ENCODE assay signal across 24 mouse cellular contexts in the genomic region with DNA sequence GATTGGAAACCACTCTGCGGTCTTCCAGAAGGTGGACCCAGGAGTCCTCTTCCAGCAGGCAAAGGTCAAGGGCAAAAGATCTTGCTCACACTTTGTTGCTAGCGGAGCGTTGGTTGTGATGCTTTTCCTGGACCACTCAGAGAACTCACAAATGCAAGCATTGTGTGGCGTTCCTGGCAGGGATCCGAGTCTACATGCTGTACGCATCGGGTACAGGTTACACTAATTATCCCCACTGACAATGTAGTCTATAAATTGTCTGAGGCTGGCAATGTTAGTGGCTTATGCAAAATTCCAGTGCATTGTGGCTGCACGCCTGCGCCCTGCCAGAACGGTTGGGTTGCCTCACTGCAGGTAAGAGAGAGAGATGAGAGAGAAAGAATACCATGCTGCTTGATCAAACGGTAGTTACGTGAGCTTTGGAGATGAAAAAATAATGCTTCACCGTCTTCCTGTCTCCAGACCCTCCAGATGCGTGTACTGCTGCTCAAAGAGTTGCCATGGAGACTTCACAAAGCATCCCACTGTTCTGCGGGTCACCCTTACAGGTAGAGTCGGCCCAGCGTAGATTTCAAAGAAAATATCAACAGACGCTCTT.
DNase-seq lines count a peak whose midpoint lies in the region; ATAC-seq and TF ChIP-seq lines count a peak whose summit lies in the region.
"Had no signal": no experiment of that assay in that cellular context is flagged by ENCODE, and none has a peak within 500 bp of the region (broad histone marks: within the 10 kb centered on the region; RNA-seq: fewer than 3 reads in every experiment).

No protein-coding gene starts in this region.

- peaks cover 15% of the 10 kb centered on the region; the same call in 1 of the 2 replicates for H3K4me1 ChIP-seq in forebrain, embryonic 14.5 days (ENCODE audit: control insufficient read depth, insufficient read depth, low read length)
- H3K4me1 ChIP-seq in forebrain, embryonic 12.5 days = peaks cover 17% of the 10 kb centered on the region
- H3K4me1 ChIP-seq in hindbrain, postnatal 0 days (ENCODE audit: insufficient read depth, low read length) = peaks cover 6% of the 10 kb centered on the region; the same call in 1 of the 2 replicates
- peaks cover 12% of the 10 kb centered on the region for H3K4me1 ChIP-seq in hindbrain, embryonic 16.5 days (ENCODE audit: control insufficient read depth, insufficient read depth, low read depth, low read length)
- peaks cover 22% of the 10 kb centered on the region for H3K4me1 ChIP-seq in midbrain, embryonic 15.5 days
- H3K4me1 ChIP-seq: intestine, embryonic 15.5 days; limb, embryonic 12.5 days had no signal

- peak; percentile 65 for DNase-seq in forebrain, embryonic 14.5 days (ENCODE audit: low spot score)
- DNase-seq in hindbrain, postnatal 0 days (ENCODE audit: low spot score) = peak; percentile 27
- DNase-seq in brain, embryonic 14.5 days (ENCODE audit: low read depth) = peak; percentile 85
- no peak for DNase-seq in urinary bladder, adult 2 months (ENCODE audit: low spot score)
- DNase-seq: adrenal gland, postnatal 25 days; cerebellum, adult 11 months; cerebellum, postnatal 14 days; gastrocnemius, adult 2 months; heart, postnatal 4 days; kidney, adult 8-10 months; kidney, postnatal 10 days; lung, adult 18-20 months; lung, postnatal 10 days; right cerebral cortex, postnatal 14 days; thymus, adult 2 months had no signal

- no peaks in the 10 kb centered on the region for H3K36me3 ChIP-seq in forebrain, embryonic 14.5 days (ENCODE audit: control insufficient read depth, insufficient read depth, low read length)
- no peaks in the 10 kb centered on the region for H3K36me3 ChIP-seq in forebrain, embryonic 12.5 days (replicated peaks)
- H3K36me3 ChIP-seq in hindbrain, postnatal 0 days (ENCODE audit: insufficient read depth, low read length) = no peaks in the 10 kb centered on the region
- H3K36me3 ChIP-seq in hindbrain, embryonic 16.5 days (ENCODE audit: control insufficient read depth, insufficient read depth, low read length) = no peaks in the 10 kb centered on the region
- H3K36me3 ChIP-seq in midbrain, embryonic 15.5 days (replicated peaks) = no peaks in the 10 kb centered on the region
- H3K36me3 ChIP-seq: intestine, embryonic 15.5 days; limb, embryonic 12.5 days; midbrain, embryonic 12.5 days had no signal

- H3K4me3 ChIP-seq in forebrain, embryonic 14.5 days (ENCODE audit: low read depth, low read length) = no peak overlapping the region
- H3K4me3 ChIP-seq in forebrain, embryonic 12.5 days (replicated peaks) = no peak overlapping the region
- no peak overlapping the region for H3K4me3 ChIP-seq in hindbrain, postnatal 0 days (ENCODE audit: low read length)
- H3K4me3 ChIP-seq in hindbrain, embryonic 16.5 days (ENCODE audit: low read length) = no peak overlapping the region
- H3K4me3 ChIP-seq in midbrain, embryonic 15.5 days = no peak overlapping the region
- H3K4me3 ChIP-seq: gastrocnemius, adult 2 months; intestine, embryonic 15.5 days; limb, embryonic 12.5 days; midbrain, embryonic 12.5 days had no signal

- H3K9me3 ChIP-seq in forebrain, embryonic 14.5 days (replicated peaks; ENCODE audit: control insufficient read depth, low read length) = no peaks in the 10 kb centered on the region
- no peaks in the 10 kb centered on the region for H3K9me3 ChIP-seq in forebrain, embryonic 12.5 days
- H3K9me3 ChIP-seq in hindbrain, postnatal 0 days (ENCODE audit: low read length) = no peaks in the 10 kb centered on the region
- no peaks in the 10 kb centered on the region for H3K9me3 ChIP-seq in hindbrain, embryonic 16.5 days (ENCODE audit: control insufficient read depth, low read length)
- no peaks in the 10 kb centered on the region for H3K9me3 ChIP-seq in midbrain, embryonic 15.5 days
- H3K9me3 ChIP-seq: intestine, embryonic 15.5 days; limb, embryonic 12.5 days; midbrain, embryonic 12.5 days had no signal

- H3K27ac ChIP-seq in forebrain, embryonic 14.5 days (ENCODE audit: low read depth, low read length) = 0 out of 2 replicates have a peak overlapping the region, but pooled peaks have one; percentile 16
- H3K27ac ChIP-seq in forebrain, embryonic 12.5 days = no peak overlapping the region
- 0 out of 2 replicates have a peak overlapping the region, but pooled peaks have one; percentile 2 for H3K27ac ChIP-seq in hindbrain, postnatal 0 days
- H3K27ac ChIP-seq in hindbrain, embryonic 16.5 days (ENCODE audit: low read depth, low read length) = no peak overlapping the region
- peak overlapping the region; percentile 72 for H3K27ac ChIP-seq in midbrain, embryonic 15.5 days
- H3K27ac ChIP-seq: gastrocnemius, adult 2 months; intestine, embryonic 15.5 days; limb, embryonic 12.5 days; midbrain, embryonic 12.5 days; stomach, postnatal 0 days had no signal

- peak; percentile 60 for ATAC-seq in forebrain, embryonic 14.5 days
- no peak for ATAC-seq in forebrain, embryonic 12.5 days (ENCODE audit: low FRiP score)
- no peak for ATAC-seq in hindbrain, postnatal 0 days
- no peak for ATAC-seq in hindbrain, embryonic 16.5 days
- ATAC-seq in midbrain, embryonic 15.5 days (replicated peaks) = peak; percentile 87
- ATAC-seq: CD4-positive, CD25-positive, alpha-beta regulatory T cell, adult 4 months; intestine, embryonic 15.5 days had no signal

- WGBS in forebrain, embryonic 14.5 days = 50% methylated on average over 18 of the region's 18 CpGs
- 73% methylated on average over 18 of the region's 18 CpGs for WGBS in forebrain, embryonic 12.5 days
- 45% methylated on average over 18 of the region's 18 CpGs for WGBS in hindbrain, postnatal 0 days
- WGBS in hindbrain, embryonic 16.5 days = 51% methylated on average over 18 of the region's 18 CpGs
- 48% methylated on average over 18 of the region's 18 CpGs for WGBS in midbrain, embryonic 15.5 days

- no peak for TF ChIP-seq CTCF in hindbrain, postnatal 0 days (IDR thresholded peaks at IDR 0.05; ENCODE audit: low read depth)
- TF ChIP-seq CTCF in brain, embryonic 14.5 days (IDR thresholded peaks at IDR 0.05; ENCODE audit: borderline replicate concordance, extremely low read depth, insufficient read depth, insufficient read length) = no peak

- no peak overlapping the region for H3K4me2 ChIP-seq in forebrain, embryonic 14.5 days (ENCODE audit: low read length)
- no peak overlapping the region for H3K4me2 ChIP-seq in forebrain, embryonic 12.5 days
- no peak overlapping the region for H3K4me2 ChIP-seq in hindbrain, postnatal 0 days (ENCODE audit: low read depth, low read length)
- no peak overlapping the region for H3K4me2 ChIP-seq in hindbrain, embryonic 16.5 days (ENCODE audit: low read length)
- H3K4me2 ChIP-seq in midbrain, embryonic 15.5 days = no peak overlapping the region
- H3K4me2 ChIP-seq: intestine, embryonic 15.5 days; limb, embryonic 12.5 days; liver, embryonic 11.5 days; midbrain, embryonic 12.5 days had no signal

- no peak overlapping the region for H3K9ac ChIP-seq in forebrain, embryonic 14.5 days (ENCODE audit: low read length)
- H3K9ac ChIP-seq in forebrain, embryonic 12.5 days = no peak overlapping the region
- H3K9ac ChIP-seq in hindbrain, postnatal 0 days (replicated peaks; ENCODE audit: low read length) = no peak overlapping the region
- no peak overlapping the region for H3K9ac ChIP-seq in hindbrain, embryonic 16.5 days (ENCODE audit: low read depth, low read length)
- no peak overlapping the region for H3K9ac ChIP-seq in midbrain, embryonic 15.5 days
- H3K9ac ChIP-seq: intestine, embryonic 15.5 days; limb, embryonic 12.5 days; midbrain, embryonic 12.5 days had no signal

- H3K27me3 ChIP-seq in forebrain, embryonic 14.5 days (replicated peaks; ENCODE audit: control insufficient read depth, insufficient read depth, low read length) = no peaks in the 10 kb centered on the region
- H3K27me3 ChIP-seq in forebrain, embryonic 12.5 days = no peaks in the 10 kb centered on the region
- H3K27me3 ChIP-seq in hindbrain, postnatal 0 days (ENCODE audit: insufficient read depth, low read length) = no peaks in the 10 kb centered on the region
- H3K27me3 ChIP-seq in hindbrain, embryonic 16.5 days (replicated peaks; ENCODE audit: control insufficient read depth, insufficient read depth, low read length) = no peaks in the 10 kb centered on the region
- H3K27me3 ChIP-seq in midbrain, embryonic 15.5 days (replicated peaks) = no peaks in the 10 kb centered on the region
- H3K27me3 ChIP-seq: intestine, embryonic 15.5 days; limb, embryonic 12.5 days had no signal

- no peak for TF ChIP-seq POLR2A in brain, embryonic 14.5 days (IDR thresholded peaks at IDR 0.05; ENCODE audit: borderline replicate concordance, extremely low read depth, insufficient read depth, insufficient read length, poor library complexity, severe bottlenecking)

Comparison
In these comparisons a context has a peak if more than half of its experiments do, and no peak if none do; other contexts are left out.
1. ATAC-seq: peak in forebrain, embryonic 14.5 days (single experiment) and midbrain, embryonic 15.5 days (single experiment); none in forebrain, embryonic 12.5 days (single experiment), hindbrain, postnatal 0 days (single experiment) and hindbrain, embryonic 16.5 days (single experiment).
2. H3K27ac ChIP-seq: peak in forebrain, embryonic 14.5 days (single experiment), hindbrain, postnatal 0 days (single experiment) and midbrain, embryonic 15.5 days (single experiment); none in forebrain, embryonic 12.5 days (single experiment) and hindbrain, embryonic 16.5 days (single experiment).